Mouse (Mus musculus) lung, adult 2 months (tissue): ENCODE results near the gene Reg4.

Experiments used
- CTCF ChIP-seq: fragments of 200-500 bp; IDR thresholded peaks from 2 replicates; pipeline ENCODE4 v1.5.1; 2011; ENCODE audit warnings: mild to moderate bottlenecking, low read length, control low read depth; ENCODE audit not compliant: insufficient read depth
- POLR2A ChIP-seq: fragments of 200-500 bp; IDR thresholded peaks from 2 replicates; pipeline ENCODE4 v1.6.1; 2011; ENCODE audit warnings: low read depth, mild to moderate bottlenecking, control low read depth, low read length, borderline replicate concordance; ENCODE audit errors: extremely low read depth

GRCm38 (mm10) chr3:98254656-98255583 is 33.0 kb downstream of the Reg4 start:
- no peak for TF ChIP-seq CTCF
- no peak for TF ChIP-seq POLR2A
